Mouse (Mus musculus) naive thymus-derived CD4-positive, alpha-beta T cell, adult 5 months (primary cell): Measurements from ENCODE around the gene Tamm41. TPM values are rescaled to one million over a fixed set of nuclear protein-coding genes. Genes with fewer than 3 reads are reported as not detected.

Experiments used
- polyA plus RNA-seq: library from polyadenylated mRNA; unstranded; fragments of 100-300 nt; shearing (Covaris generic); gene quantifications from one replicate; pipeline ENCODE4 v1.2.1, GENCODE M21; 2017

Gene Tamm41
- 32.5 TPM for polyA plus RNA-seq

GRCm38 (mm10) chr6:115037103-115038094 is at the start of gene Tamm41:
TSS of gene Tamm41 (minus strand) at chr6:115037876.

GRCm38 (mm10) chr6:114969213-114970120 is 68.2 kb downstream of the Tamm41 start, which contains the start of gene Vgll4:
TSS of gene Vgll4 (minus strand) at chr6:114969994.

Other genes starting within 250 kb of the Tamm41 start
- 275 TPM for gene Vgll4, start 67.9 kb downstream of the Tamm41 start, polyA plus RNA-seq
- not detected for gene Syn2, start 97.0 kb upstream of the Tamm41 start, polyA plus RNA-seq
- gene Gm17482, start 189.5 kb upstream of the Tamm41 start, polyA plus RNA-seq = not detected
- gene Timp4, start 214.3 kb upstream of the Tamm41 start, polyA plus RNA-seq = not detected